Mouse (Mus musculus) midbrain, embryonic 11.5 days (tissue): ENCODE measurements around the gene Kcns3. TPM values are rescaled to one million over a fixed set of nuclear protein-coding genes. Genes with fewer than 3 reads are reported as not detected.

Experiments
- ATAC-seq: fragments of 200-750 bp; cut with Nextera tagmentation; 2 replicates; pipeline ENCODE4 v1.8.0; 2017; ENCODE audit warnings: moderate TSS enrichment, moderate library complexity; ENCODE audit not compliant: low FRiP score
- DNase-seq: peaks from one replicate; pipeline ENCODE4 v3.0.0; 2015; ENCODE audit warnings: low spot score; ENCODE audit errors: missing footprints
- H3K27ac ChIP-seq: fragments of 300-500 bp; sonication (generic); 2 replicates; pipeline ENCODE4 v1.5.1; 2014; ENCODE audit warnings: low read depth, low read length
- H3K27me3 ChIP-seq: fragments of 300-500 bp; sonication (generic); 2 replicates; pipeline ENCODE4 v1.6.1; 2014; ENCODE audit warnings: mild to moderate bottlenecking, low read length, moderate library complexity, mixed read lengths; ENCODE audit not compliant: control insufficient read depth, insufficient read depth
- H3K36me3 ChIP-seq: fragments of 300-500 bp; sonication (generic); 2 replicates; pipeline ENCODE4 v1.6.1; 2014; ENCODE audit warnings: mild to moderate bottlenecking, low read length, moderate library complexity, mixed read lengths; ENCODE audit not compliant: control insufficient read depth, insufficient read depth
- H3K4me1 ChIP-seq: fragments of 300-500 bp; sonication (generic); 2 replicates; pipeline ENCODE4 v1.6.1; 2014; ENCODE audit warnings: low read length; ENCODE audit not compliant: control insufficient read depth, insufficient read depth
- H3K4me2 ChIP-seq: fragments of 300-500 bp; sonication (generic); 2 replicates; pipeline ENCODE4 v1.6.1; 2014; ENCODE audit warnings: mild to moderate bottlenecking, moderate library complexity
- H3K4me3 ChIP-seq: fragments of 300-500 bp; sonication (generic); 2 replicates; pipeline ENCODE4 v1.5.1; 2014; ENCODE audit warnings: low read depth, low read length
- H3K9ac ChIP-seq: fragments of 300-500 bp; sonication (generic); 2 replicates; pipeline ENCODE4 v1.6.1; 2014; ENCODE audit warnings: low read length
- H3K9me3 ChIP-seq: fragments of 300-500 bp; sonication (generic); 2 replicates; pipeline ENCODE4 v1.6.1; 2016; ENCODE audit warnings: low read length; ENCODE audit not compliant: control insufficient read depth
- WGBS: fragments of 180-500 bp; shearing (Covaris S2); extraction: QIAGEN DNeasy Blood & Tissue Kit; methylation state at CpG from one replicate; pipeline ENCODE4 v1.1.7; 2014; 5-methylcytosine and 5-hydroxymethylcytosine counted together
- polyA plus RNA-seq: library from polyadenylated mRNA; unstranded; fragments of >200 nt; fragmentation: Nextera tagmentation; extraction: Ambion mirVana; gene quantifications from 2 replicates; pipeline ENCODE4 v1.2.1, GENCODE M21; 2014

Kcns3 gene
- polyA plus RNA-seq, 1 experiment from 2014 or later = 0.34 TPM

DNA sequence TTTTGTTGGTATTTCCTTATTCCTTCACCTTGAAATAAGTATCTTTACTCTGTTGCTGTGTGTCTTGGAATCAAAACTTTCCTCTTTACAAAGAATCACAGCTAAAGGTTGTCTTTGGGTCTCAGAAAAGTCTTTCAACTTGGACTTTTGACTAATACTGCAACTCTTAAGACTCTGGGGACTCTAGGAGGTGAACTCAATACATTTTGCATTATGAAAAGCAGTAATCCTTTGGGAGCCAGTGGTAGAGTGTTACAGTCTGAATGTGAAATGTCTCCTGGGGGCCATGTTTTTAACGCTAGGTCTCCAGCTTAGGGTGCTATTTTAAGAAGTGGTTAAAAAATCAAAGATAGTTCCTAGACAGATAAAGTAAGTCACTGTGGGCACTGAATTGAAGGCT is 4.3 kb upstream of the Kcns3 start:
- WGBS = 94% methylated on average over 1 of the region's 1 CpGs
- no peak overlapping the region for H3K27ac ChIP-seq
- no peak overlapping the region for H3K4me2 ChIP-seq
- H3K4me1 ChIP-seq = peaks cover 3% of the 10 kb centered on the region
- no peak for ATAC-seq
- no peaks in the 10 kb centered on the region for H3K36me3 ChIP-seq
- H3K9ac ChIP-seq = no peak overlapping the region
- peaks cover 18% of the 10 kb centered on the region for H3K27me3 ChIP-seq
- no peaks in the 10 kb centered on the region for H3K9me3 ChIP-seq
- no peak for DNase-seq
- H3K4me3 ChIP-seq = no peak overlapping the region

- H3K9ac ChIP-seq = no peak overlapping the region
- no peak overlapping the region for H3K27ac ChIP-seq
- no peaks in the 10 kb centered on the region for H3K36me3 ChIP-seq
- DNase-seq (no peak), ATAC-seq (no peak)
- no peaks in the 10 kb centered on the region for H3K9me3 ChIP-seq
- peaks cover 3% of the 10 kb centered on the region for H3K4me1 ChIP-seq
- H3K27me3 ChIP-seq = peaks cover 33% of the 10 kb centered on the region
- H3K4me3 ChIP-seq = no peak overlapping the region
- H3K4me2 ChIP-seq = no peak overlapping the region
Measured at GRCm38 (mm10) chr12:11153587-11153986, 2.7 kb upstream of the Kcns3 start.

- WGBS = under 1% methylated on average over 45 of the region's 66 CpGs
- Histone ChIP-seq H3K27me3 (peaks cover 35% of the 10 kb centered on the region), H3K4me3 (peak overlapping the region; percentile 57), H3K27ac (no peak overlapping the region), H3K4me2 (peak overlapping the region; percentile 98), H3K9me3 (no peaks in the 10 kb centered on the region), H3K4me1 (peaks cover 3% of the 10 kb centered on the region), H3K9ac (peak overlapping the region; percentile 56), H3K36me3 (no peaks in the 10 kb centered on the region)
- DNase-seq = peak; percentile 94
- ATAC-seq = peak; percentile 78
Measured at GRCm38 (mm10) chr12:11150192-11150935, 492 bp downstream of the Kcns3 start.

- H3K36me3 ChIP-seq = no peaks in the 10 kb centered on the region
- peak overlapping the region; percentile 56 for H3K9ac ChIP-seq
- H3K4me2 ChIP-seq = peak overlapping the region; percentile 98
- ATAC-seq (peak; percentile 71), DNase-seq (peak; percentile 95)
- peaks cover 35% of the 10 kb centered on the region for H3K27me3 ChIP-seq
- H3K4me1 ChIP-seq = peaks cover 3% of the 10 kb centered on the region
- under 1% methylated on average over 39 of the region's 41 CpGs for WGBS
- H3K27ac ChIP-seq = no peak overlapping the region
- peak overlapping the region; percentile 57 for H3K4me3 ChIP-seq
- no peaks in the 10 kb centered on the region for H3K9me3 ChIP-seq
Measured at GRCm38 (mm10) chr12:11149421-11150191, 1.2 kb downstream of the Kcns3 start.

DNA sequence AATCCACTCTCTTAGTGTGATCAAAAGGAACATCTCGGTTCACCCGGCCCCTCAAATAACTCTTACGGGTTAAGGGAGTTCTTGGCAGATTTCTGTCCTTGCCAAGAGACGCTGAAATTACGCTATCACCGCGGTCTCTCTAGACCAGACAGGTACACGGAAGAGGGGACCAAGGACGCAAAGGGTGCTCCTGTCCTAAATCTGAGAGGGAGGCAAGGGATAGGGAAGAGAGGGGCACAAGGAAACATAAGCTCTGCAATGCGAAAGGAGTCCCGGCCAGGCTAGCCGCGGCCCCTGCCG is 1.8 kb downstream of the Kcns3 start:
- Histone ChIP-seq H3K27me3 (peaks cover 35% of the 10 kb centered on the region), H3K9ac (peak overlapping the region; percentile 56; the same call in 1 of the 2 replicates), H3K9me3 (no peaks in the 10 kb centered on the region), H3K4me2 (peak overlapping the region; percentile 98), H3K27ac (no peak overlapping the region), H3K4me1 (peaks cover 3% of the 10 kb centered on the region), H3K36me3 (no peaks in the 10 kb centered on the region), H3K4me3 (peak overlapping the region; percentile 57)
- WGBS = 3% methylated on average over 14 of the region's 14 CpGs
- ATAC-seq = no peak
- DNase-seq = peak; percentile 92

GRCm38 (mm10) chr12:11144894-11145293 is 6.0 kb downstream of the Kcns3 start:
- DNase-seq (no peak), ATAC-seq (no peak)
- WGBS = 85% methylated on average over 1 of the region's 1 CpGs
- no peaks in the 10 kb centered on the region; the same call in 1 of the 2 replicates for H3K4me1 ChIP-seq
- no peak overlapping the region for H3K4me2 ChIP-seq
- H3K27ac ChIP-seq = no peak overlapping the region
- no peaks in the 10 kb centered on the region for H3K36me3 ChIP-seq
- H3K9me3 ChIP-seq = no peaks in the 10 kb centered on the region
- no peak overlapping the region for H3K9ac ChIP-seq
- peaks cover 15% of the 10 kb centered on the region; the same call in 1 of the 2 replicates for H3K27me3 ChIP-seq
- no peak overlapping the region for H3K4me3 ChIP-seq

DNA sequence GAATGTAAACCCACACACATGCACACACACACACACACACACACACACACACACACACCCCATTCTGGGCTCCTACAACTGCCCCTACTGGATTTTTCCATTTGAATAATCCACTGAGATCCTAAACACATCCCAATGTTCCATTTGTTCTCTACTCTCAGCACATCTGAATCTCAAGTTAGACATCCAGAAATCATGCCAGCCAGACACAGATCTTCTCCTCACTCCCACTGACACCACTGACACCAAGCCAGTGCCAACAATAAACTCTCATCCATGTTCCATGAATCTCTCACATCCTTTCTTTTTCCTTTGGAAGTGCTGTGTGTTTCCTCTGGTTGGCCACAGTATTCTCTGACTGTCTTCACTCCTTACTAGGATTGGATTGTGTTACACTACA is 18.4 kb downstream of the Kcns3 start:
- H3K36me3 ChIP-seq = no peaks in the 10 kb centered on the region
- no peaks in the 10 kb centered on the region for H3K9me3 ChIP-seq
- no peak overlapping the region for H3K4me3 ChIP-seq
- no peak overlapping the region for H3K4me2 ChIP-seq
- no peak overlapping the region for H3K9ac ChIP-seq
- no peak for ATAC-seq
- DNase-seq = no peak
- H3K4me1 ChIP-seq = no peaks in the 10 kb centered on the region
- no peak overlapping the region for H3K27ac ChIP-seq
- H3K27me3 ChIP-seq = no peaks in the 10 kb centered on the region

DNA sequence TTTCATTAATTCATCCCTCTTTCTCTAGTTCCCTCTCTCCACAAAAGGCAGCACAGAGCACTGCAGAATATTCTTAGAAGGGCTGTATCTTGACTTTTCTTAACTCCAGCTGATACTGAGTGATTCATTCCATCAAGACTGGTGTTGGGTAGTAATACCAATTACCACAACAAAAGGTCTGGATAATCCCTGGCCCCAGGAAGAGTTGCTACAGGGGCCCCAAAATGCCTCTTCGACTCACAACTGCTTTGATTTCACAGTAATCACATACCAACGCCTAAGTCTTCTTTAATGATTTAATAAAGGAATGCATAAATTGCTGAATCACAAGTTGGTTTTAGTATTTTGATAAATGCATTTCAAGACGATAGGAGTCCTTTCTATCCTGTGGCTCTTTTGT is 21.7 kb downstream of the Kcns3 start:
- no peak overlapping the region for H3K4me2 ChIP-seq
- no peaks in the 10 kb centered on the region for H3K4me1 ChIP-seq
- 14% methylated on average over 3 of the region's 3 CpGs for WGBS
- peak; percentile 66 for DNase-seq
- no peak overlapping the region for H3K9ac ChIP-seq
- no peaks in the 10 kb centered on the region for H3K9me3 ChIP-seq
- ATAC-seq = no peak
- no peaks in the 10 kb centered on the region for H3K36me3 ChIP-seq
- no peaks in the 10 kb centered on the region for H3K27me3 ChIP-seq
- H3K4me3 ChIP-seq = no peak overlapping the region
- H3K27ac ChIP-seq = no peak overlapping the region

DNA sequence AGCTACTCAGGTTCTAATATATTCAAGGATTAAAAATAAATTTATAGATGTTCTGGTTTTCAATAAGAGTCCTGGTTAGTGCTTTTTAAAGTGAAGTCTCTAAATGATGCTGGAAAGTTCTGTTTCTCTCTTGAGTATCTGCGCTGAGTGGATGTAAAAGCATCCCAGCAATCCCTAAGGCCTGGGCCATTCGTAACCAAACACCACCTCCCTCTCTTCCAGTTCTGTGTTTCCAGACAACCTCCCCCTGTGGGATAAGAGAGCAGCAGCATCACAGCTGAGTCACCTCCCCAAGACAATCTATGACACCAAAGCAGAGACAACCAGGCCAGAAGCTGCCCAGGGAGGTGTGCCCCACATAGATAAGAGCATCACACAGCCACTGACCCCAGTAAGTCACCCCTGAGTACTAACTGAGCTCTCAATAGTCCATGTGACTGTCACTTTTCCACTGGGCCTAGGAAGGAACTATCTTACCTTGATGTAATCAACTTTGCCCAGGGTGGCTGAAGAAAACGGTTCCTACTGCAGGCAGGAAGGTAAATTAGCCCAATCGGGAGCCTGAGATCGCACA is 24.6 kb downstream of the Kcns3 start:
- Histone ChIP-seq H3K36me3 (no peaks in the 10 kb centered on the region), H3K4me1 (no peaks in the 10 kb centered on the region), H3K9ac (no peak overlapping the region), H3K27ac (no peak overlapping the region), H3K27me3 (no peaks in the 10 kb centered on the region), H3K9me3 (no peaks in the 10 kb centered on the region), H3K4me3 (no peak overlapping the region), H3K4me2 (no peak overlapping the region)
- WGBS = 78% methylated on average over 5 of the region's 5 CpGs
- DNase-seq = no peak
- ATAC-seq = no peak
